Mouse (Mus musculus) heart, embryonic 14.5 days (tissue): ENCODE data around the gene Olfr1202. TPM values are rescaled to one million over a fixed set of nuclear protein-coding genes. Genes with fewer than 3 reads are reported as not detected.

Experiments
- polyA plus RNA-seq: library from polyadenylated mRNA; unstranded; fragments of >200 nt; fragmentation: Nextera tagmentation; extraction: Ambion mirVana; gene quantifications from 2 replicates; pipeline ENCODE4 v1.2.1, GENCODE M21; 2014

Olfr1202 gene
- polyA plus RNA-seq, 1 experiment from 2014 or later = not detected

Other genes with a start within 250 kb of the Olfr1202 start
- not detected in 2 replicates for gene Olfr1189, start 228.0 kb upstream of the Olfr1202 start, polyA plus RNA-seq
- gene Olfr1191-ps1, start 174.0 kb upstream of the Olfr1202 start, polyA plus RNA-seq = not detected in 2 replicates
- not detected in 2 replicates for gene Olfr1192-ps1, start 166.0 kb upstream of the Olfr1202 start, polyA plus RNA-seq
- not detected in 2 replicates for gene Olfr1193, start 138.9 kb upstream of the Olfr1202 start, polyA plus RNA-seq
- gene Olfr1195, start 125.3 kb upstream of the Olfr1202 start, polyA plus RNA-seq = not detected in 2 replicates
- not detected in 2 replicates for gene Olfr1196, start 109.9 kb upstream of the Olfr1202 start, polyA plus RNA-seq
- not detected in 2 replicates for gene Olfr1197, start 82.1 kb upstream of the Olfr1202 start, polyA plus RNA-seq
- not detected in 2 replicates for gene Olfr1198, start 63.1 kb upstream of the Olfr1202 start, polyA plus RNA-seq
- not detected in 2 replicates for gene Olfr1199, start 54.0 kb upstream of the Olfr1202 start, polyA plus RNA-seq
- gene Olfr1200, start 44.0 kb upstream of the Olfr1202 start, polyA plus RNA-seq = not detected in 2 replicates
- gene Olfr1201, start 21.5 kb upstream of the Olfr1202 start, polyA plus RNA-seq = not detected in 2 replicates
- gene Olfr1205, start 15.2 kb downstream of the Olfr1202 start, polyA plus RNA-seq = not detected in 2 replicates
- gene Olfr1204, start 34.8 kb downstream of the Olfr1202 start, polyA plus RNA-seq = not detected in 2 replicates
- not detected in 2 replicates for gene Olfr1206, start 48.7 kb downstream of the Olfr1202 start, polyA plus RNA-seq
- not detected in 2 replicates for gene Olfr1208, start 87.8 kb downstream of the Olfr1202 start, polyA plus RNA-seq
- gene Olfr1209, start 100.7 kb downstream of the Olfr1202 start, polyA plus RNA-seq = not detected in 2 replicates
- gene Olfr1211, start 123.6 kb downstream of the Olfr1202 start, polyA plus RNA-seq = not detected in 2 replicates
- gene Olfr1212, start 139.5 kb downstream of the Olfr1202 start, polyA plus RNA-seq = not detected in 2 replicates
- gene Gm13762, start 165.8 kb downstream of the Olfr1202 start, polyA plus RNA-seq = not detected in 2 replicates
- not detected in 2 replicates for gene Olfr1214, start 178.2 kb downstream of the Olfr1202 start, polyA plus RNA-seq
- not detected in 2 replicates for gene Olfr1215, start 192.5 kb downstream of the Olfr1202 start, polyA plus RNA-seq
- gene Olfr1216, start 203.8 kb downstream of the Olfr1202 start, polyA plus RNA-seq = not detected in 2 replicates
- gene Olfr1217, start 217.6 kb downstream of the Olfr1202 start, polyA plus RNA-seq = not detected in 2 replicates
- gene Olfr1218, start 246.7 kb downstream of the Olfr1202 start, polyA plus RNA-seq = not detected in 2 replicates